Mouse (Mus musculus) E14TG2a.4 (cell line): ENCODE data around the gene Cadm2.

ENCODE experiments used
- CTCF ChIP-seq: conservative IDR thresholded peaks from 2 replicates; pipeline ENCODE4 v1.5.1; 2014; ENCODE audit warnings: low read length
- NANOG ChIP-seq: IDR thresholded peaks from 2 replicates; pipeline ENCODE4 v1.6.1; 2014; ENCODE audit warnings: borderline replicate concordance, low read length, mixed read lengths

DNA sequence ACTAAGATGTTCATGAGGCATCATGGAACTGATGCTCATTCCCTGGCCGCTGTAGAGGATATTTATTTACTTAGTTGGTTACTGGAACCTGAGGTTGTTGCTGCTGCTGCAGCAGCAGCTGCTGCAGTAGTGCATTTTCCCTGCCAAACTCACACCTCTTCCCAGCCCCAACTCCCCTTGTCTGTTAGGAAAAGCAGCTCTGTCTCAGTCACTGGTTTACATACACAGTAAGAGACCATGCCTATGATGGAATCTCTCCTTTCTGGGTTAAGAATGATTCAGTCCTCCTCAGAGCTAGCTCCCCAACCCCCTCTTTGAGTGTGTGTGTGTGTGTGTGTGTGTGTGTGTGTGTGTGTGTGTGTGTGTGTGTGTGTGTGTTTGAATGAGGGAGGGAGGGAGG is 3.5 kb downstream of the Cadm2 start:
- no peak for TF ChIP-seq CTCF
- TF ChIP-seq NANOG = no peak
